Mouse (Mus musculus) mouse embryonic stem cell (cell line): ENCODE results near the gene Bzw1.
"Not testable (repeated sequence)": the region's sequence is repeated elsewhere in the genome, so short reads cannot be mapped to it uniquely, and the experiment has no call there.

Source experiments
- in situ Hi-C, 2 experiments: fragments of 300-500 bp; cut with MboI; formaldehyde crosslinking; loops; 1 replicate in 1 of 2; 3 replicates in 1 of 2; pipeline ENCODE4 v1.14.3; 2019 to 2020; ENCODE audit warnings: low sequenced_read_pairs in 2 of 2, low pct_unique_long_range_greater_than_20kb in 1 of 2, mixed read lengths in 1 of 2; ENCODE audit not compliant: unreplicated experiment in 1 of 2

Gene Bzw1

DNA sequence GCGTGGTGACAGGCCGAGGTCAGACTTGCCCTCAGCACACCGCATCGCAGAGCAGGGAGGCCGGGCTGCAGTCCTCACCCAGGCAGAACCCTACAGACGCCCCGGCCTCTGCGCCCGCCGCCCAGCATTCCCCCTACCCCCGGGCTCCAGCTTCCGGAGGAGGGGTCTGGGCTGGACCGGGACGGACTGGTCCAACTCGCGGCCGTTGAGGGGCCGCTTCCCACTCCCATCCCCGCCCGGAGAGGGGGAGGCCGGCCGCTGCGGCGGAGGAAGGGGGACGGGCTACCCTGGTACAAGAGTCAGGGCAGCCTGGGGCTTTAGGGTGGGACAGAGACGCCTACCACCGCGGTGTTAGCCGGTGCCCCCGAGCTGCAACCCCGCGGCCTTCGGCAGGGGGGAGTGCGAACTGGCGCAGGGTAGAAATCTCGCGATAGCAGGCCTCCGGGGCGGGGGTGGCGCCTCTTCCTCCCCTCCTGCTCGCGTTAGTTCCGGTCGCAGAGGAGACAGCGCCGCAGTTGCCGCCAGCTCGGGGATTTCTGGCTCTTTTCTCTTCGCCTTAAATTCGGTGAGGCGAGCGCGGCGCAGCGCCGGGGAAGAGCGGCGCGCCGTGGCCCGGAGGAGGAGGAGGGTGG, at the start of gene Bzw1:
Bzw1 (plus strand) TSS at position 247 of the 632 bp plus-strand sequence.
- in situ Hi-C loops: no loop called here

DNA sequence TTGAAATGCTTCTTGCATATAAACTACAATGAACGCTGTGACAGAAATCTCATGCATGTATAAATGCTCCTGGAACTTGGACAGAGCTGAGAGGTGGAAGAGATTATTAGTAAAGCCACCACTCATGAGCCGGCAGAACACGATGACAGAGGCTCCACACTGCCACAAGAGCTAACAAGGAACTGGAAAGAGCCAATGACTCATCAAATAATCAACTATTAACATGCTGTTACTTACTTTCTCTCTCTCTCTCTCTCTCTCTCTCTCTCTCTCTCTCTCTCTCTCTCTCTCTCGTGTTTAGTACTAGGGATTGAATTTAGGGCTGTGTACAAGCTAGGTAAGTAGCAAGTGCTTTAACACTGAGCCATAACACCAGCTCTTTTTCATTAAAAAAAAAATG, 48.8 kb upstream of the Bzw1 start:
- in situ Hi-C loops: no loop called here

DNA sequence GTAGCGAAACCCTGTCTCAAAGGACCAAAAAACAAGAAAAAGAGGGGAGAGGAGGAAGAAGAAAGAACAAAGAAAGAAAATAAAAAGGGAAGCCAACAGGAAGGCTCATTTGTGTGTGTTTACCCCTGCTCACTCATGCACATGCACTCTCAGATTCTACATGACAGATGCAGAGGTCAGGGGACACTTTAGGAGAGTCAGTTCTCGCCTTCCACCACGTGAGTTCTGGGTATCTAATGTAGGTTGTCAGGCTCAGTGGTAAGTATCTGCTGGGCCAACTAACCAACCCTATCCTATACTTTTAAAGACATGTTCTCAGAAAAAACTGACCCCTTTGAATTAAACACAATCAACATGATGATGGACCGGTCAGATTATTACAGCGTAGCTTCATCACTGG, 48.1 kb upstream of the Bzw1 start:
- in situ Hi-C loops: no loop called here

DNA sequence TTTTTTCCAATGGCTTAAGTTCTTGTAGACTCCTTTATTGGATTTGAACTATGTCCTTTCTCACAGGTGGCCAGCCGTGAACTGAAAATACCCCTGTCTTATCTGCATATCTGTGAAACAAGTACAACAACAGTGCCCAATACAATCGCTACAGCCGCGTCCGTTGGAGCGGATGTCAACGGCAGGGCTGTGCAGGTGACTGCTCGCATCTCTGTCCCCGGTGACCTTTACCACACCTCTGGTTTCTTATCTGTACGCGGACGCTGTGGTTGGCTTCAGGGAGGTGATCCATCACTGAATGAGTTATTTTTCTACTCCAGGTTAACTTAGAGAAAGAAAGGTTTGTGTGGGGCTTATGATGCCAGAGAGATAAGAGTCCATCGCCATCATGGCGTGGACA, 46.5 kb upstream of the Bzw1 start:
- in situ Hi-C loops: no loop called here

DNA sequence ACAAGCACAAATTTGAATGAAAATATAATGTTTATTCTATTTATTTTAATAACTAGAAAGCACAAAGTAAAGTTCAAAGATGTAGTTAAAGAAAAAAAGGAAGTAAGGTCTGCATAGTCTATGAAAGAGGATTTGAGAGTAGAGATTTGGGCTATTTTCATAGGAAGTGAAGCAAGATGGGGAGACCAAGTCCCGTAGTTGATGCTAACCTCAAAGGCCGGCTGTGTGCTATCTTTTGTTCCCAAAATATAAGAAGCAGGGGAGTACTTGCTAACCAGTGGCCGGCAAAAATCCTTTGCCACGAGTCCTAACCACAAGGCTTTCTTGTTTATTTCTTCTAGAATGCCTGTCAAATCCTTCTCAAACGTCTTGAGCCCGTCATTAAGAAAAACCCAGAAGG, 44.0 kb upstream of the Bzw1 start:
- in situ Hi-C loops: no loop called here

DNA sequence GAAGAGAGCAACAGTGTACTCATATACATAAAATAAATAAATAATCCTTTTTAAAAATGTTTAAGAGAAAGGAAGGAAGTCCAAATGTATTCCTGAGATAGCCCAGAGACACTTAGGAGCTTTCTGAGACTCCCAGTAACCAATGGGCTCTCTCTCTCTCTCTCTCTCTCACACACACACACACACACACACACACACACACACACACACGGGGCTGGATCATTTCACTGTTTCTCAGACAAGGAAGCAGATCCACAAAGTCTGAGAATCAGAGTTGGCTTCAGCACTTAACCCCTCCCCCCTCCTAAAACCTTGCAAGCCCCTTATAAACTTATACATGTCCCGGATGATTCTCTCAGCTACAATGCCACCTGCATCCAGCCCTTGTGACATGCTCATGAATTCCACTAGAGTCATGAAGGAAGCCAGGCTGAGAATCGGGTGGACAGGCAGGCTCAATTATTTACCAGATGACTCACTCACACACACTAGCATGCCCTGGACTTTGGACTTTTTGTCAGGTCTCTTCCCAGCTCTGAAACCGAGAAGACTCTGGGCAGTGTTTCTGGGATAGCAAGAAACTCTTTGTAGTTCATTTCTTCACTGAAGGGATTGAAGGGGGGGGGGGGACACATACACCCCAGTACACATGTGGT, 39.3 kb upstream of the Bzw1 start:
- in situ Hi-C loops: no loop called here

DNA sequence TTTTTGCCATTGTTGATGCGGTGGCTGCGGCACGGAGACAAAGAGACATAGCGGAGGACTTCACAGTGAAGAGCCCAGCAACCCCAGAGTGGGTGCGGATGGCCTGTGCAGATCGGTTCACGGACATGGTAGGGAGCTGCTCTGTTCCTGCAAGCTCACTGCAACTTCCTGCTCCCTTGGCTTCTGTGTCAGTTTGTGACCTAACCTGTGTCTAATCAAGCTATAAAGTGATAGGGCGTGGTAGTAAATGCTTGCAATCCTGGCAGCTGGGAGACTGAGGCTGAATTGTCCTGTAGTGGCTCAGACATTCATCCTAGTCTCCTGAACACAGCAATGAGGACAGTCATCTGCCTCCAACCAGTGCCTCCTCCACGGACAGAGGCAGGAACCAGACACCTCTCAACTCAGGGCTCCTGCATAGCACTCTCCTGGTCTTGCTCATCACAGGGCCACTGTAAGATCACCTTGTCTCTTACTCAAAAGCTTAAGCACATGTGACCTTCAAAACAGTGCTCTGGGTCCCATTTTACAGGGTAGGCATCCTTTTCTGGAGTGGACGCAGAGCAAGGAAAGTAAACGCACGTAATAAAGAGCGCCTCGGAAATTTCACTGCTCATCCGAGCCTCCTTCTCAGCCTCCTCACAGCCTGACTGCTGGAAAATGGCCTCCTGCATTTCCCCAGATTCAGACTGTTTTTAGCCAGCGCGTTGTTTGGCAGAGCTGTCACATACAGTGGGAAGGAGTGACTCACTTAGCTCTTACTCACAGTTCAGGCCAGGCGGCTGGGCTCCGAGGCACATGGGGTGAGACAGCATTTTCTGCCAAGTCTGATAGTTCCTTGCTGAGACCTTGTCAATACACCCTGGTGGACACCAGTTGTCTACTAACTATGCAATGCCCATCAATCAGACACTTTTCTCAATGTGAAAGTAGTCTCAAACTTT, 33.5 kb upstream of the Bzw1 start:
- in situ Hi-C loops: no loop called here

DNA sequence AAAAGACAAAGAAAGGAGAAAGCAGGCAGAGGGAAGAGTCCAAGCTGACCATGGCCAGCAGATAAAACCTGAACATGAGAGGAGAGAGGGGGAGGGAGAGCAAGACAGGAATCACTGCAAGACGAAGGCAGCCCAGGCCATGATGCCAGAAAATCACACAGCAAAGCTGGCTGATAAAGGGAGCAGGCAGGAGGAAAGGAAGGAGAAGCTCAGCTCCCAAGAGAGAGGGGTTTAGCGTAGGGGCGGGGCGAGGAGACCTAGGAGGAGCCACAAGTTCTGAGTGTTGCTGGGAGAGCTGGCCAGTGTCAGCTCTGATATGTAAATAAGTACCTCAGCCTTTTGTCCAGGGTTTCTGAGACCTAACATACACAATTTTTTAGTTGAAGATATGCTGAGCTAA, 30.4 kb upstream of the Bzw1 start:
- in situ Hi-C loops: no loop called here

DNA sequence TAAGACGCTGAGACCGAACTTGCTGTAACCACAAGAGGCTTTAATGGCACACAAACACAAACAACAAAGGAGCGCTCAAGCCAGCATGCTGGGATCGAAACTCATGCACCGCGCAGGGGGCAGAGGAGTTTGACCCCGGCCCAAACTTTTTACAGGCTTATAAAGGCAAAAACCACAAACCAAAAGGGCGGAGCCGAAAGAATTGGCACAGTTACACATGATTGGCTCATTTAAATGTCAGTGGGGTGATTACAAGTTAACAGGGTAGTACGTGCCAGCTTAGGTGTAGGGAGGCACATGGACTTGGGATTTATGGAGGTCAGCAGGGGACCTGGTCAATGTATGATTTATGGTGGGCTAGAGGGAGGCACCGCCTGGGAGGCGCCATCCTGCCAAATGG, 28.1 kb upstream of the Bzw1 start:
- in situ Hi-C loops: no loop called here

DNA sequence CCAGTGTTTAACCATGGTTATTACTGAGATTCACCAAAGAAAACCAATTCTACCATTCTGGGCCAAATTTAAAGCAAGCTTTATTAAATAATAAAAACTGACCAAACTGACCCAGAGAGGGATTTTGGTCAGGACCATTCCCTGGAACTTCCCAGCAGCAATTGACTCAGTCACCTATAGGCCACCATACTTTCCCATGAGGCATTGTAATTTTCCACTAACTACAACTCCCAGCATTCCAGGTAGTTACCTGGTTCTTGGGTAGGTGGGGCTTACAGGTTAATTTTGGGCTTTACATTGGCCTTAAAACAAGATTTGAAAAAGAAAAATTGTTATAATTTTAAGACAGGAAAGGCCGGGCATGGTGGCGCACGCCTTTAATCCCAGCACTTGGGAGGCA, 26.9 kb upstream of the Bzw1 start:
- in situ Hi-C loops: no loop called here

DNA sequence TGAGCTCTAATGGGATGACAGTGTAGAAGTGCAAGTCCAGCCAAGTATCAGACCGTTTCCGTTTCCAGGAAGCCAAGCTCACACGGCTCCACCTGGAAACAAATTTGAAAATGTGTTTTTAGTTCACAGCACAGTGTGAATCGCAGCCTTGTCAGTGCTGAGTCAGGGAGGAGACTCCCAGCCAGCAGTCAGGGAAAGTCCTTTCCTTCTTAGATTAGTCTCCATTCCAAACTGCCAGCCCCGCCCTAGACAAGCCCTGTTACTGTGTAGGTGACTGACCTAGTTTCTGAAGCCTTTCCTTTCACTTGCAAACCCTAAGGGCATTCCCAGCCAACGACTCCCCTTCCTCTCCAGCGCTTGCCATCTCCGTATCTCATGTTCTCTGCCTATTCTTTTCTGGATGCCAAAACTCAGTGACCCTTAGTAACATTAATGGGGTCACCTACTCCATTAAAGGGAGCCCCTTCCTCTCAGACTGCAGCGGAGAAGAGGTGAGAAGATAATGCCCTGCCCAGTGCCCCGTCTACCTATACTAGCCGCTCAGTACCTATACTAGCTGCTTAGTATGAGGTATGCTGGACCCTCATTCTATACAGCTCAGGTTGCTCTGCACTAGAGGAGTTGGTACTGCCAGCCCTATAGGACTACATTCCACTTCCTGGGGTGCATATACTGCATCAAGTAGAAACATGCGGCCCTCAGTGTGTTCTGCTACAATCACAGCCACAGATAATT, 25.8 kb upstream of the Bzw1 start:
- in situ Hi-C loops: no loop called here

DNA sequence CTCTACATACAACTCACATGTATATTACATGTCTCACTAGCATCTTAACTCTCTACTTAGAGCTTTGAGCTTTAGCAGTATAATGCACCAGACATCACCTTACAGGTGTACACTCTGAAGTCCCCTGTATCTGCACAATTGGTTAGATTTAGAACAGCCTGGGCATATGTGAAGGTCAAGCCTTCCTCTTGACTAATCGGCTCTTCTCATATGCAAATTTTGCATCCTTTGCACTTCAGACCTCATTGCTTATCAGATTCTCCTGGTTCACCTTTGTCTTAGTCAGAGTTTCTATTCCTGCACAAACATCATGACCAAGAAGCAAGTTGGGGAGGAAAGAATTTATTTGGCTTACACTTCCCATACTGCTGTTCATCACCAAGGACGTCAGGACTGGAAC, 23.0 kb upstream of the Bzw1 start:
- in situ Hi-C loops: no loop called here

DNA sequence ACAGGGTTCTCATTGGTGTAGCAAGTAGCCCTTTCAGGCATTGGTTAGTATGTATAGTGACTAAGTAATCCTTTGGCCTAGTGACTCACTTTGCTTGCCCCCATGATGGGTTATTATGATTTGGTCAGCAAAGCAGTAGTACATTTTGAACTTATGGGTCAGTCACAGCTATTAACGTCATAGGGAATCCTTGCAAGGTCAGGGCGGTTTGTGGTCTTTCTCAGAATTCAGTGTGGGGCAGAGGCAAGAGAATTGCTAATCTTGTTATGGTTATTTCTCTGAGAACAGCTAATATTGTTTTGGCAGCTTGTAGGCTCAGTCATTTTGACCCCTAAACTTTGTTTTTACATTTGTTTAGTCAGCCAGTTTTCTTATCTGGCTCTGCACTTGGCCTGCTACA, 18.4 kb upstream of the Bzw1 start:
- in situ Hi-C loops: not testable (repeated sequence)

DNA sequence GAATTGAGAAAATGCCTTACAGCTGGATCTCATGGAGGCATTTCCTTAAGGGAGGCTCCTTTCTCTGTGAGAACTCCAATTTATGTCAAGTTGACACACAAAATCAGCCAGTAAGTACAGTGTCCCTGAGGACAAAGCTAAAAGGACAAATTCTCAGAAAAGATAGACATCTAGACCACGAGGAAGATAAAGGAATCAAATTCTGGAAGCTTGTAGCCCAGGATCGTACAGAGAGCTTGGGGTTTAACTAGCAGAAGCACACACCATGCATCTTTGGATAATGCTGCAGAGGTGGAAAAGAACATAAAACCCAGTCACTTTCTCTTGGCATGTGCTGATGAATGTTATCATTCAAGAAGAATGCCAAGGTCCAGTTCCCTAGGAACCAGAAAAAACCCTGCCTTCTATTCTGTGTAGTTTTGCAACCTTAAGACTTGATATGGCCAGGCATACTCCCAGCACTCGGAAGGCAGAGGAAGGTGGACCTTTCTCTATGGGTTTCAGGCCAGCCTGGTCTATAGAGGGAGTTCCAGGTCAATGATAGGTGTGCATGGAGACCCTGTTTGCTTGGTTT, 17.0 kb upstream of the Bzw1 start:
- in situ Hi-C loops: no loop called here

DNA sequence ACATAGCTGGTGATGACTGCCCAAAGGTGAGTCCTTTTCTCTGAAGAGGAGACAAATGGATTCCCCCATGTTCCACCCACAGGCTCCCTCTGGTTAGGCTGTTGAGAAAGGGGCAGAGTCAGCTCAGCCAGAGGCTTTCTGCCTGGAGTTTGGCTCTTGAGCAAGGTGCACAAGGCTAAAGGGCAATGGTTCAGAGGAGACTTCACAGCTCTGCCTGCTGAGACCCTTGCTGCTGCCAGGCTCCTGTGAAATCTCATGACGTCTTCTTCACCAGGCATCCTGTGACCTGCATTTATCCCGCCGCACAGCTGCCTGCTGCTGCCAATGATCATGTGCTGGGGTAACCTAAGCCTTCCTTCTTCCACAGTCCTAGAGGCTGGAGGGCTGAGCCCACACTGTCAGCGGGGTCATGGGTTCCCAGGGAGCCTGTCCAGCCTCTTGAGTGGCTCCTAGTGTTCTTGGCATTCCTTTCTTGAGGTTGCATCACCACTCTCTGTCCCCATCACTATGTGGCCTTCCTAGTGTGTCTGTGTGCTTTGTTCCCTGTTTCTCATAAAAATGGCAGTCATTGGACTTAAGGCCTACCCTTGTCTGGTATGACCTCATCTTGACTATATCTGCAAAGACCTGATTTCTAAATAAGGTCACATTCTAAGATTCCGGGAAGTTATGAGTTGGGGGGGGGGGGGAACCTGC, 10.0 kb upstream of the Bzw1 start:
- in situ Hi-C loops: no loop called here

DNA sequence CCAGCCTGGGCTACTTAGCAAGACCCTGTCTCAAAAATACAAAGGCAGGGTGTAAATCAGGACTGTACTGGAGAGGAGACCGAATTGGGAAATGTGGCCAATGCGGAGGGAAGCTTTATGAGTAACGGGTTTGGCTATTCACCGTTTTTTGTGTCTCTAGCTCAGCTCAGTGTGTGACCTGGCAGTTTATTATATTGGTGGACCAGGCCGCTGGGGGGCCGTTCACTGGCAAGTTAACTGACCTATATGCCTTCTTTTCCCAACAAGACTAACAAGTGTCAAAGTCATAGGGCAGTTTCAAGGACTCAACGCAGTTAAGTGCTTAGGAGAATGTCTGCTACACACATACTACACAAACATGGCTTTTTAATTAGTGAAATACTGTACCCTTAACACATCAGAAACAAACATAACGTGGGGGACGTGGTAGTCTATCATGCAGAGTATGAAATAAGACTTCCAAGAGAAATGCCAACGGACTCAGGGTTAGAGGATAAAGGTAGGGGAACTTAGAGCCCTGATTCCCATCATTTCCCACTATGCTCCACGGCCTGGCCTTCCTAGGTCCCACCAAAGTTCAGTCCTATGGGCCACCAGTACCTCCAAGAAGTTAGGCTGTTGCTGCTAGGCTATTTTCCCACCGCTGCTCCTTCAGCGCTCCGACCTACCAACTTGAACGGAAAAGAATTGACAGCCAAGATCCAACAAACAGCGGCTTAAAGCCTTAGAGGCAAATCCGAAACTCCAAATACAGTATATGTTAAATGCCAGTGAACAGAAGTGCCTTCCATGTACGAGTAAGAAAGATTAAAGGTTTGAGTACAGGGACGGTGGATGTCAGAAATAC, 1.1 kb upstream of the Bzw1 start:
- in situ Hi-C loops: no loop called here

DNA sequence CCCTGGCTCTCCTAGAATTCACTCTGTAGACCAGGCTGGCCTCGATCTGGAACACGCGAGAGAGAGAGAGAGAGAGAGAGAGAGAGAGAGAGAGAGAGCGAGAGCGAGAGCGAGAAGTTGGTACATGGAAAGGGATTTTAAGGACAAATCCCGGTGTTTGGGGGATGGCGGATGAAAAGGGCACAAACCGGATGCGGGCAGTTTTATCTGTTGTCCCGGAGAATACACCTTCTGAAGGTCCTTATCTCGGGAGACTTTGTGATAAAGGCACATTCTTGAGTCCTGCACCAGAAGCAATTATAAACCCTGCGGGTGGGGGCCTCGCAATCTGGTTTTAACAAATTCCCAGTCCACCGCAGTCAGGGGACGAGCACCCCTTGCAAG, 438 bp upstream of the Bzw1 start:
- in situ Hi-C loops: no loop called here
